Comparison of ENCODE assay signal across 15 mouse cellular contexts in genomic region chr11:87708979-87709378, GRCm38 (mm10). TPM values are rescaled to one million over a fixed set of nuclear protein-coding genes. Genes with fewer than 3 reads are reported as not detected.
DNase-seq lines count a peak whose midpoint lies in the region; ATAC-seq and TF ChIP-seq lines count a peak whose summit lies in the region.
"Had no signal": no experiment of that assay in that cellular context is flagged by ENCODE, and none has a peak within 500 bp of the region (broad histone marks: within the 10 kb centered on the region; RNA-seq: fewer than 3 reads in every experiment).

No protein-coding gene starts in this region.

- no peak overlapping the region for H3K4me3 ChIP-seq in kidney, embryonic 15.5 days (replicated peaks)
- peak overlapping the region; percentile 43 for H3K4me3 ChIP-seq in lung, embryonic 16.5 days (ENCODE audit: low read length)
- no peak overlapping the region for H3K4me3 ChIP-seq in lung, adult 2 months (replicated peaks; ENCODE audit: extremely low read depth, low read depth, low read length)
- no peak overlapping the region for H3K4me3 ChIP-seq in limb, embryonic 15.5 days
- no peak overlapping the region for H3K4me3 ChIP-seq in thymus, adult 2 months (ENCODE audit: control insufficient read depth, insufficient read depth, low read length)

- ATAC-seq in kidney, embryonic 15.5 days (replicated peaks; ENCODE audit: low FRiP score), result no peak
- no peak for ATAC-seq in lung, embryonic 16.5 days (ENCODE audit: low read depth)
- no peak for ATAC-seq in limb, embryonic 15.5 days (ENCODE audit: insufficient number of reproducible peaks, low FRiP score, low TSS enrichment, low read depth)
- ATAC-seq: activated CD4-positive, CD25-positive, alpha-beta regulatory T cell, adult 4 months; forebrain, embryonic 14.5 days had no signal

- 0 out of 2 replicates have a peak, but pooled peaks cover 4% of the 10 kb centered on the region for H3K27me3 ChIP-seq in kidney, embryonic 15.5 days
- no peaks in the 10 kb centered on the region for H3K27me3 ChIP-seq in lung, embryonic 16.5 days (ENCODE audit: control insufficient read depth, insufficient read depth, low read depth, low read length)
- no peaks in the 10 kb centered on the region for H3K27me3 ChIP-seq in limb, embryonic 15.5 days
- no peaks in the 10 kb centered on the region; the same call in 1 of the 2 replicates for H3K27me3 ChIP-seq in thymus, adult 2 months (ENCODE audit: control insufficient read depth, insufficient read depth, low read length)

- H3K9me3 ChIP-seq in kidney, embryonic 15.5 days (replicated peaks), result no peaks in the 10 kb centered on the region
- no peaks in the 10 kb centered on the region for H3K9me3 ChIP-seq in lung, embryonic 16.5 days (ENCODE audit: control insufficient read depth, low read length)
- H3K9me3 ChIP-seq in limb, embryonic 15.5 days, result no peaks in the 10 kb centered on the region
- H3K9me3 ChIP-seq: heart, embryonic 13.5 days; neural tube, embryonic 13.5 days had no signal

- H3K36me3 ChIP-seq in kidney, embryonic 15.5 days, result no peaks in the 10 kb centered on the region
- no peaks in the 10 kb centered on the region for H3K36me3 ChIP-seq in lung, embryonic 16.5 days (ENCODE audit: control insufficient read depth, insufficient read depth, low read length)
- no peaks in the 10 kb centered on the region for H3K36me3 ChIP-seq in limb, embryonic 15.5 days
- no peaks in the 10 kb centered on the region for H3K36me3 ChIP-seq in thymus, adult 2 months (ENCODE audit: control insufficient read depth, insufficient read depth, low read length)
- H3K36me3 ChIP-seq: heart, embryonic 13.5 days; neural tube, embryonic 13.5 days had no signal

- TF ChIP-seq CTCF in lung, adult 2 months (IDR thresholded peaks at IDR 0.05; ENCODE audit: insufficient read depth, low read length), result no peak
- TF ChIP-seq CTCF in thymus, adult 2 months (IDR thresholded peaks at IDR 0.05; ENCODE audit: borderline replicate concordance, control insufficient read depth, extremely low read depth, insufficient read depth, low read length, poor library complexity), result no peak

- WGBS in kidney, embryonic 15.5 days, result 82% methylated on average over 5 of the region's 5 CpGs
- 63% methylated on average over 5 of the region's 5 CpGs for WGBS in lung, embryonic 16.5 days
- WGBS in lung, adult 2 months, result 66% methylated on average over 5 of the region's 5 CpGs
- 70% methylated on average over 5 of the region's 5 CpGs for WGBS in limb, embryonic 15.5 days
- WGBS in thymus, adult 2 months, result 98% methylated on average over 5 of the region's 5 CpGs

- no peak overlapping the region for H3K9ac ChIP-seq in kidney, embryonic 15.5 days
- peak overlapping the region; percentile 43 for H3K9ac ChIP-seq in lung, embryonic 16.5 days (ENCODE audit: low read length)
- H3K9ac ChIP-seq in limb, embryonic 15.5 days, result no peak overlapping the region
- H3K9ac ChIP-seq: neural tube, embryonic 13.5 days had no signal

- TF ChIP-seq POLR2A in lung, adult 2 months (IDR thresholded peaks at IDR 0.05; ENCODE audit: borderline replicate concordance, extremely low read depth, low read depth, low read length), result no peak
- TF ChIP-seq POLR2A in thymus, adult 2 months (IDR thresholded peaks at IDR 0.05; ENCODE audit: control insufficient read depth, extremely low read depth, insufficient read depth, low read length, poor library complexity), result no peak

- H3K4me2 ChIP-seq in kidney, embryonic 15.5 days, result peak overlapping the region; percentile 60
- peak overlapping the region; percentile 54 for H3K4me2 ChIP-seq in lung, embryonic 16.5 days (ENCODE audit: low read depth, low read length)
- no peak overlapping the region for H3K4me2 ChIP-seq in limb, embryonic 15.5 days

- H3K4me1 ChIP-seq in kidney, embryonic 15.5 days, result peaks cover 29% of the 10 kb centered on the region
- peaks cover 15% of the 10 kb centered on the region; the same call in 1 of the 2 replicates for H3K4me1 ChIP-seq in lung, embryonic 16.5 days (replicated peaks; ENCODE audit: control insufficient read depth, insufficient read depth, low read length)
- H3K4me1 ChIP-seq in lung, adult 2 months (ENCODE audit: control insufficient read depth, insufficient read depth, low read length), result no peaks in the 10 kb centered on the region
- H3K4me1 ChIP-seq in limb, embryonic 15.5 days, result peaks cover 16% of the 10 kb centered on the region
- H3K4me1 ChIP-seq in thymus, adult 2 months (replicated peaks; ENCODE audit: control insufficient read depth, insufficient read depth, low read length), result peaks cover 9% of the 10 kb centered on the region

- DNase-seq in kidney, adult 9 months, result no peak
- DNase-seq in lung, adult 2 months, result no peak
- no peak for DNase-seq in cerebellum, postnatal 36 days
- no peak for DNase-seq in thymus, adult 2 months
- no peak for DNase-seq in ovary, postnatal 36 days (ENCODE audit: low spot score)
- DNase-seq: adrenal gland, postnatal 36 days; heart, postnatal 4 days; thymus, postnatal 25 days had no signal

- peak overlapping the region; percentile 88 for H3K27ac ChIP-seq in kidney, embryonic 15.5 days
- peak overlapping the region; percentile 82 for H3K27ac ChIP-seq in lung, embryonic 16.5 days (ENCODE audit: low read length)
- 0 out of 2 replicates have a peak overlapping the region, but pooled peaks have one; percentile 22 for H3K27ac ChIP-seq in limb, embryonic 15.5 days
- H3K27ac ChIP-seq in thymus, adult 2 months (ENCODE audit: control insufficient read depth, insufficient read depth, low read length), result no peak overlapping the region
- H3K27ac ChIP-seq: heart, embryonic 13.5 days; neural tube, embryonic 13.5 days had no signal

RNA-seq across cellular contexts. Expression of gene Supt4a, which starts 28.4 kb away (rescaled TPM):
- polyA plus RNA-seq in kidney, embryonic 15.5 days (2015; fragmentation: Nextera tagmentation; extraction: Ambion mirVana), result 164 and 168 TPM in 2 replicates
- 143 and 167 TPM in 2 replicates for polyA plus RNA-seq in lung, embryonic 16.5 days (2015; fragmentation: Nextera tagmentation; extraction: Ambion mirVana)
- polyA plus RNA-seq in lung, adult 2 months (2012; rRNA removed), result 44.7 and 73.4 TPM in 2 replicates
- polyA plus RNA-seq in limb, embryonic 15.5 days (2015; fragmentation: Nextera tagmentation; extraction: Ambion mirVana), result 135 and 155 TPM in 2 replicates
- 172 and 215 TPM in 2 replicates for polyA plus RNA-seq in thymus, adult 2 months (2012; rRNA removed)

RNA-seq across cellular contexts. Expression of gene Rnf43, which starts 46.5 kb away (rescaled TPM):
- polyA plus RNA-seq in kidney, embryonic 15.5 days (2015; fragmentation: Nextera tagmentation; extraction: Ambion mirVana), result 6.7 and 6.8 TPM in 2 replicates
- polyA plus RNA-seq in lung, embryonic 16.5 days (2015; fragmentation: Nextera tagmentation; extraction: Ambion mirVana), result 15.8 and 16.5 TPM in 2 replicates
- polyA plus RNA-seq in lung, adult 2 months (2012; rRNA removed), result 10.5 and 12.6 TPM in 2 replicates
- 7.8 and 9.3 TPM in 2 replicates for polyA plus RNA-seq in limb, embryonic 15.5 days (2015; fragmentation: Nextera tagmentation; extraction: Ambion mirVana)
- polyA plus RNA-seq in thymus, adult 2 months (2012; rRNA removed), result 6.6 and 9.0 TPM in 2 replicates

RNA-seq across cellular contexts. Expression of gene Tspoap1, which starts 51.4 kb away (rescaled TPM):
- 4.4 and 5.1 TPM in 2 replicates for polyA plus RNA-seq in kidney, embryonic 15.5 days (2015; fragmentation: Nextera tagmentation; extraction: Ambion mirVana)
- 1.6 and 2.3 TPM in 2 replicates for polyA plus RNA-seq in lung, embryonic 16.5 days (2015; fragmentation: Nextera tagmentation; extraction: Ambion mirVana)
- 5.8 TPM in 2 replicates for polyA plus RNA-seq in lung, adult 2 months (2012; rRNA removed)
- polyA plus RNA-seq in limb, embryonic 15.5 days (2015; fragmentation: Nextera tagmentation; extraction: Ambion mirVana), result 1.4 and 1.5 TPM in 2 replicates
- 25.3 and 27.9 TPM in 2 replicates for polyA plus RNA-seq in thymus, adult 2 months (2012; rRNA removed)
